Mouse (Mus musculus): ENCODE data around the gene Olfr1326-ps1.

The Olfr1326-ps1 gene

DNA sequence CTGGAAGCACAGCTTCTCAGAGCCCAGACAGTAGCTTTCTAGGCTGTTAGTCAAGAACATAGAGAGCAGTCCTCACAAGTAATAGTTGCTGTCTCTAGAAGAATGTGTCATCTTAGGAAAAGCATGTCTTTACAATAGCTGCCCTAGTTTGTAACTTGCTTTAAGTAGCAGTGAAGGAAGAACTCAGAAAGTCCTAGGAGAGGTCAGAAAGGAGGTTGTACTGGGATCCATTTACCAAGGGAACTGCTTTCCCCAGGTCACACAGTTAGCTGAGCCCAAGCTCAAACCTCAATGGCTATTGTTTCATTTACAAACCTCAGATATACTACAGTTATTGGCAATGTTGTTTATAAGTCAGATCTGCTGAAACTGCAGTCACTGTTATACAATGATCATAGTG is at the start of gene Olfr1326-ps1:
TSS of gene Olfr1326-ps1 (minus strand) at position 101 of the 400 bp plus-strand sequence.
- no peak for DNase-seq (ENCODE audit: low read depth)

DNA sequence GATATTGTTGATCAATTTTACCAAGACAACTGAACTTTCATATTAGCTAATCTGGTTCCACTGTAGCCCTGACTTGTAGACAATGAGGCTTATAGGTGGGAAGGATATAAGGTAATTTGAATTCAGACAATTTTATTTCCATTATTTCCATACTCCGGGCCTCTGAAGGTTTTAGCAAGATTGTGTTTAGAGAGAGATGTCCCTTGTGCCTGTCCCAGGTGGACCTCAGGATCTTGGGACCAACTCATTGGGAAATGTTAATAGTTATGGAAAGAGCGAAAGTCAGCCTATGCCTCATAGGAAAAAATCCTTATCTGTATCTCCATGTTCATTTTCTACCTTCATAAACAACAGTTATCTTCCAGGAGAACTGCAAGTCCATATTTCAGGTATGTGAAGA is 17.7 kb upstream of the Olfr1326-ps1 start, which contains the start of gene Olfr1325:
TSS of gene Olfr1325 (plus strand) at position 301 of the 400 bp plus-strand sequence.
- no peak for DNase-seq (ENCODE audit: low read depth)

Measured in induced T-regulatory cell, adult 2 months (primary cell).